Mouse (Mus musculus) lung, embryonic 15.5 days (tissue): ENCODE measurements around the gene Filip1l. TPM values are rescaled to one million over a fixed set of nuclear protein-coding genes. Genes with fewer than 3 reads are reported as not detected.
"Not testable (repeated sequence)": the region's sequence is repeated elsewhere in the genome, so short reads cannot be mapped to it uniquely, and the experiment has no call there.

ENCODE experiments used
- ATAC-seq: fragments of 200-750 bp; cut with Nextera tagmentation; 2 replicates; pipeline ENCODE4 v1.8.0; 2017; ENCODE audit warnings: moderate number of reproducible peaks, borderline replicate concordance; ENCODE audit not compliant: low FRiP score, low TSS enrichment; ENCODE audit errors: extremely low read depth
- H3K27ac ChIP-seq: fragments of 300-500 bp; sonication (generic); 2 replicates; pipeline ENCODE4 v1.5.1; 2015; ENCODE audit warnings: moderate library complexity, mild to moderate bottlenecking, inconsistent platforms
- H3K27me3 ChIP-seq: fragments of 300-500 bp; sonication (generic); 2 replicates; pipeline ENCODE4 v1.6.1; 2015; ENCODE audit warnings: inconsistent platforms
- H3K36me3 ChIP-seq: fragments of 300-500 bp; sonication (generic); 2 replicates; pipeline ENCODE4 v1.6.1; 2015; ENCODE audit warnings: inconsistent platforms
- H3K4me1 ChIP-seq: fragments of 300-500 bp; sonication (generic); 2 replicates; pipeline ENCODE4 v1.6.1; 2015; ENCODE audit warnings: inconsistent platforms
- H3K4me2 ChIP-seq: fragments of 300-500 bp; sonication (generic); 2 replicates; pipeline ENCODE4 v1.6.1; 2015; ENCODE audit warnings: inconsistent platforms, mild to moderate bottlenecking, moderate library complexity
- H3K4me3 ChIP-seq: fragments of 300-500 bp; sonication (generic); 2 replicates; pipeline ENCODE4 v1.5.1; 2015; ENCODE audit warnings: mild to moderate bottlenecking, inconsistent platforms
- H3K9ac ChIP-seq: fragments of 300-500 bp; sonication (generic); 2 replicates; pipeline ENCODE4 v1.6.1; 2015; ENCODE audit warnings: inconsistent platforms
- H3K9me3 ChIP-seq: fragments of 300-500 bp; sonication (generic); 2 replicates; pipeline ENCODE4 v1.6.1; 2016; ENCODE audit warnings: inconsistent platforms
- WGBS: fragments of 180-500 bp; shearing (Covaris S2); methylation state at CpG from one replicate; pipeline ENCODE4 v1.1.7; 2015; 5-methylcytosine and 5-hydroxymethylcytosine counted together
- polyA plus RNA-seq: library from polyadenylated mRNA; unstranded; fragments of >200 nt; fragmentation: Nextera tagmentation; extraction: Ambion mirVana; gene quantifications from 2 replicates; pipeline ENCODE4 v1.2.1, GENCODE M21; 2015

Gene Filip1l
- polyA plus RNA-seq, 1 experiment from 2014 or later, result 28.8 TPM

DNA sequence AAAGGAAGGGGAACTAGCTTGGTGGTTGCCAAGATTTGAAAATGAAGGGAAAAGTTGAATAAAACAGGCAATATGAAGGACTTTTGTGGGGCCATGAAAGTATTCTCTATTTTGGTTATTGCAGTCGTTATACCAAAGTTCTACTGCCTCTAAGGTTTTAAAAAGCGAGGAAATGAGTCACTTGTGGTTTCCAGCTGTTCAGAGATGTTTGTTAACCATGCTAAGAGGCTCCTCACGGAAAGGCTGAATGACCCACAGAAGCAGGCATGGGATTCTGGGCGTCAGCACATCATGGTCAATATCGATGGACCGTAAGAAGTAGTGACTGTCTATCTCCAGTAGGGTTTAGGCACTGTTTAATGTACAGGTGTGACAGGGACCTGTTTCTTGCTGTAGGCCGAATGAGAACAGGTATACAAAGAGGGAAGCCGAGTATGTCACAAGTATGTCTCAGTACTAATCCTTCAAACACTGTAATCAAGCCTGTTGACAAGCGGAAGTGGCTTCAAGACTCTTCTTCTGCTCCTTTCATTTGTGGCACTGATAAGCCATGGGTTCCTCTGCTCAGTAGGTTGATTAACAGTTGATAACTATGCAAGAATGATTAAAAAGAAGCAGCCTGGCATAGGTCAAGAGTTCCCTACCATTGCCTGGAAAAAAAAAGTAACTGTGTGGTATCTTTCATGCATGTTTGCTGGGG, 25.9 kb downstream of the Filip1l start:
- no peaks in the 10 kb centered on the region for H3K27me3 ChIP-seq
- no peak overlapping the region for H3K27ac ChIP-seq
- H3K4me1 ChIP-seq, result no peaks in the 10 kb centered on the region
- ATAC-seq, result no peak
- H3K9ac ChIP-seq, result no peak overlapping the region
- no peak overlapping the region for H3K4me3 ChIP-seq
- no peaks in the 10 kb centered on the region for H3K36me3 ChIP-seq
- H3K4me2 ChIP-seq, result no peak overlapping the region
- WGBS, result 83% methylated on average over 9 of the region's 9 CpGs
- H3K9me3 ChIP-seq, result no peaks in the 10 kb centered on the region

DNA sequence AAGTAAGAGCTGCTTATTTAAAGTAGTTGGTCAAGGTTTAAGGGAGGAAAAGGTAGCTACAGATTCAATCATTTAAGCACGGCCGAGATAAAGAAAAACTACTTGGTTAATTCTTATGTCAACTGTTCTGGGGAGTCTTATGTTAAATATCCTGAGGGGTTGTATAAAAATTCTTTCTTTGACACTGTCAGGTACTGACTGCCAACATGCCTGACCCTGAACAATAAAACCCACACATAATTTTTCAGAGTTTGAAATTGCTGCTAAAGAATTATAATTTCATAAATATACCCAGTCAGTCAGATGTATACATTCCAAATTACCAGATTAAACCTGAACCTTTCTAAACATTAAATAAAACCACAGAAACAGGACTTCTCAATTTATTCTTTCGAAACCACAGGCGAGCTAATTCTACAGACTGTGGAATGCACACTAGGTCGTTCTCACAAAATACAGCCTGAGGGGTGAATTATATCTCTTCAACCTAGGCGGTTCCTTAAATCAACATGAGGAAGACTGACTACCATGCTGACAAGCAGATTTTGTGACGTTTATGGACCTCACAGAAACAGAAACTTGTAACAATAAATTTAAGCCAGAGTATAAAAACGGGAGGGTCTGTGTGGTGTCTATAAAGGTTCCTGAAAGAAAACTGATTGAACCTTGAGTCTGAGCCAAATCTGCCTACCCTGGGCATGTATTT, 30.5 kb downstream of the Filip1l start:
- no peaks in the 10 kb centered on the region for H3K9me3 ChIP-seq
- no peak overlapping the region for H3K4me3 ChIP-seq
- ATAC-seq, result no peak
- H3K4me1 ChIP-seq, result no peaks in the 10 kb centered on the region
- H3K9ac ChIP-seq, result no peak overlapping the region
- no peak overlapping the region for H3K27ac ChIP-seq
- 53% methylated on average over 8 of the region's 8 CpGs for WGBS
- no peak overlapping the region for H3K4me2 ChIP-seq
- H3K27me3 ChIP-seq, result no peaks in the 10 kb centered on the region
- H3K36me3 ChIP-seq, result no peaks in the 10 kb centered on the region

DNA sequence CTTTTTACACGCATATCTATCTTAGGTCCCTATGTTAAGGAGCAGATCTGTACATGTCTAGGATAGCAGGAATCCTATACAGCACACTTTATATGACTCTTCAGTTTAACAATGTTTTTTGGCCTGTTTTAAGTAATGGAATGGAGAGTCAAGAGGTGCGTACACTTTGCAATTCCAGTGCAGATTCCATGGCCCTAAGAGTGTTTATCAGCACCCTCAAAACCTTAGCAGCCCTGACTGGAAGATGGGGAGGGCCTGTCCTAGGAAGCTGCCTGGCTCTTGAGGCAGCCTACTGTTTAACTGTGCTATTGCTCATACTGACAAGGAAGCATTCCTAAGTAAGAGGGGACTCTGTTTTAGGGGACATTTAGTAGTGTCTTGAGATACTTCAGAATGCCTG, 31.4 kb downstream of the Filip1l start:
- WGBS, result 85% methylated on average over 2 of the region's 2 CpGs
- H3K4me2 ChIP-seq, result no peak overlapping the region
- no peaks in the 10 kb centered on the region for H3K9me3 ChIP-seq
- H3K4me1 ChIP-seq, result no peaks in the 10 kb centered on the region
- no peak overlapping the region for H3K4me3 ChIP-seq
- H3K27me3 ChIP-seq, result no peaks in the 10 kb centered on the region
- no peak overlapping the region for H3K9ac ChIP-seq
- H3K27ac ChIP-seq, result no peak overlapping the region
- no peak for ATAC-seq
- no peaks in the 10 kb centered on the region for H3K36me3 ChIP-seq

GRCm38 (mm10) chr16:57389566-57390251, 36.8 kb downstream of the Filip1l start:
- WGBS, result 77% methylated on average over 15 of the region's 15 CpGs
- no peaks in the 10 kb centered on the region for H3K4me1 ChIP-seq
- no peak overlapping the region for H3K4me2 ChIP-seq
- no peak overlapping the region for H3K27ac ChIP-seq
- no peaks in the 10 kb centered on the region for H3K9me3 ChIP-seq
- no peak overlapping the region for H3K9ac ChIP-seq
- no peak overlapping the region for H3K4me3 ChIP-seq
- ATAC-seq, result no peak
- no peaks in the 10 kb centered on the region for H3K27me3 ChIP-seq
- no peaks in the 10 kb centered on the region for H3K36me3 ChIP-seq

GRCm38 (mm10) chr16:57391171-57391570, 38.3 kb downstream of the Filip1l start:
- not testable (repeated sequence) for H3K4me2 ChIP-seq, H3K27me3 ChIP-seq, H3K4me3 ChIP-seq, H3K27ac ChIP-seq, ATAC-seq, H3K9ac ChIP-seq, H3K4me1 ChIP-seq, H3K9me3 ChIP-seq, H3K36me3 ChIP-seq
- WGBS, result 26% methylated on average over 29 of the region's 39 CpGs

- Histone ChIP-seq H3K36me3 (no peaks in the 10 kb centered on the region), H3K27me3 (no peaks in the 10 kb centered on the region), H3K4me2 (no peak overlapping the region), H3K4me1 (no peaks in the 10 kb centered on the region), H3K27ac (no peak overlapping the region), H3K9me3 (no peaks in the 10 kb centered on the region), H3K4me3 (no peak overlapping the region), H3K9ac (no peak overlapping the region)
- no peak for ATAC-seq
- WGBS, result 64% methylated on average over 2 of the region's 2 CpGs
These were observed 39.6 kb downstream of the Filip1l start for GRCm38 (mm10) chr16:57392461-57392860.

DNA sequence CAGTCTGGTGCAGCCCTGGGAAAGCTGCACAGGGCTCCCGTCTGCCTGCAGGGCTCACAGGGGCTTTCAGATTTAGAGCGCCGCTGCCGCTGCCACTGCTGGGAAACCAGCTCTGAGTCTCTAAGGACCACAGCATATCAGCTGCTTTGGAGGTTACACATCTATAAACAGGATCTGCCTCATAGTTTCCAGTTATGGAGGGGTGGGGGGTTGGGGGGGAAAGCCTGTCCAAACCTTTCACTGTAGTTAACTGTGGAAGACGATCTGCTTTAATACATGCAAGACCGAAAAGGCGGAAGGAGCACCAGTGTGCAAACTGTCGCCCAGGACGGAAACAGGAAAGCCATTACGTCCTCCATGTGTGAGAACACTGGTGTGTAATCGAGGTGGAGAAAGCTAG, 40.3 kb downstream of the Filip1l start:
- Histone ChIP-seq H3K27ac (peak overlapping the region; percentile 42), H3K4me3 (no peak overlapping the region), H3K9me3 (no peaks in the 10 kb centered on the region), H3K27me3 (no peaks in the 10 kb centered on the region), H3K9ac (no peak overlapping the region), H3K4me1 (peaks cover under 1% of the 10 kb centered on the region; the same call in 1 of the 2 replicates), H3K36me3 (no peaks in the 10 kb centered on the region), H3K4me2 (peak overlapping the region; percentile 21)
- WGBS, result 40% methylated on average over 11 of the region's 11 CpGs
- ATAC-seq, result no peak

- H3K36me3 ChIP-seq, result no peaks in the 10 kb centered on the region
- H3K27ac ChIP-seq, result no peak overlapping the region
- 73% methylated on average over 6 of the region's 6 CpGs for WGBS
- H3K9ac ChIP-seq, result no peak overlapping the region
- H3K4me1 ChIP-seq, result peaks cover 13% of the 10 kb centered on the region
- H3K4me3 ChIP-seq, result no peak overlapping the region
- ATAC-seq, result no peak
- no peaks in the 10 kb centered on the region for H3K27me3 ChIP-seq
- H3K9me3 ChIP-seq, result no peaks in the 10 kb centered on the region
- H3K4me2 ChIP-seq, result no peak overlapping the region
These were observed 43.4 kb downstream of the Filip1l start for GRCm38 (mm10) chr16:57396249-57396648.

GRCm38 (mm10) chr16:57397845-57398244, 45.0 kb downstream of the Filip1l start:
- Histone ChIP-seq H3K9me3 (no peaks in the 10 kb centered on the region), H3K4me3 (no peak overlapping the region), H3K27ac (no peak overlapping the region), H3K4me1 (peaks cover 23% of the 10 kb centered on the region), H3K9ac (no peak overlapping the region), H3K4me2 (no peak overlapping the region), H3K36me3 (no peaks in the 10 kb centered on the region), H3K27me3 (no peaks in the 10 kb centered on the region)
- WGBS, result 65% methylated on average over 6 of the region's 6 CpGs
- ATAC-seq, result no peak

DNA sequence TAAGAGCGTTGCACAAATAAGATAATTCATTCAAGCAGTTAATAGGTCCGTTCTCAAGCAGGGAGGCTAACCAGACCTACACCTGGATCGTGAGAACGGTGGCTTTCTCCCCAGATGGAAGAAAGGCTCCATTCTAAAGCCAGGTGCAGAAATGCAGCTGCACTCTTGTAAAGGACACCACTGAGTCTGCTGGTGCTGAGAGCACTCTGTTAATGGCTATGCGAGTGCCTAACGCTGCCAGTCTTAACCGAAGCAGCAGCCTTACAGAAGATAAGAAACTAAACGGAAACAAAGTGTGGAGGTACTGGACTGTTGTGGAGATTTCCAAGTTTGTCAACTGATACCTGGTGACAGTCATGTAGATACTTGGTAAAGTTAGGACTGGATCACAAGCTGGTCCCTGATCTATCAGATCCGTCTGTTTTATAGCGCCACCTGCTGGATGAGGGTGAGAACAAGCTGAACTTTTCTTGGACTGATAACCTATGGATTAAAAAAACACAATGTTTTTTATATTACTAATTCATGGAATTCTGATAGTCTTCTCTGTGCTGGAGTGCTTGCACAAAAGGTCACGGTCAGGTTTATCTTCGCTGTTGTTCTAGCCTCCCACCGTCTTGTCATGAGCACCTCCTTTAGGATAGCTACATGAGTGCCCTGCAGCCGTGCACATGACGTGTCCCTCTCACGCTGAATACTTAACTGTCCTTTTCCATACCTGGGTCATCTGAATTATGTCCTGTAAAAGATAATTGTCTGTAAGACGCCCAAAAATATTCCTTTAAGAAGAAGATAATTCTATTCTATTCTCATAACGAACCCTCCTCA, 45.7 kb downstream of the Filip1l start:
- no peaks in the 10 kb centered on the region for H3K9me3 ChIP-seq
- peak; percentile 23; the same call in 1 of the 2 replicates for ATAC-seq
- 49% methylated on average over 18 of the region's 18 CpGs for WGBS
- H3K27me3 ChIP-seq, result no peaks in the 10 kb centered on the region
- no peak overlapping the region for H3K9ac ChIP-seq
- no peaks in the 10 kb centered on the region for H3K36me3 ChIP-seq
- H3K4me1 ChIP-seq, result peaks cover 28% of the 10 kb centered on the region
- no peak overlapping the region for H3K4me3 ChIP-seq
- H3K4me2 ChIP-seq, result no peak overlapping the region
- H3K27ac ChIP-seq, result 0 out of 2 replicates have a peak overlapping the region, but pooled peaks have one; percentile 4

- H3K36me3 ChIP-seq, result no peaks in the 10 kb centered on the region
- H3K27ac ChIP-seq, result no peak overlapping the region
- no peak overlapping the region for H3K4me2 ChIP-seq
- no peaks in the 10 kb centered on the region for H3K9me3 ChIP-seq
- H3K27me3 ChIP-seq, result no peaks in the 10 kb centered on the region
- no peak overlapping the region for H3K9ac ChIP-seq
- H3K4me1 ChIP-seq, result peaks cover 34% of the 10 kb centered on the region
- no peak overlapping the region for H3K4me3 ChIP-seq
- WGBS, result 79% methylated on average over 10 of the region's 10 CpGs
- no peak for ATAC-seq
These were observed 46.7 kb downstream of the Filip1l start for GRCm38 (mm10) chr16:57399566-57399965.
